Mouse (Mus musculus): ENCODE measurements at regions not wholly inside any gene's neighbourhood (a gene's known extent, or its start where the extent isn't known, plus 50 kb on each side); places are given as distances from the start of the nearest gene placed in this dataset.
A peak's percentile ranks its signal among the peaks of the same experiment; 100 is the strongest.

DNA sequence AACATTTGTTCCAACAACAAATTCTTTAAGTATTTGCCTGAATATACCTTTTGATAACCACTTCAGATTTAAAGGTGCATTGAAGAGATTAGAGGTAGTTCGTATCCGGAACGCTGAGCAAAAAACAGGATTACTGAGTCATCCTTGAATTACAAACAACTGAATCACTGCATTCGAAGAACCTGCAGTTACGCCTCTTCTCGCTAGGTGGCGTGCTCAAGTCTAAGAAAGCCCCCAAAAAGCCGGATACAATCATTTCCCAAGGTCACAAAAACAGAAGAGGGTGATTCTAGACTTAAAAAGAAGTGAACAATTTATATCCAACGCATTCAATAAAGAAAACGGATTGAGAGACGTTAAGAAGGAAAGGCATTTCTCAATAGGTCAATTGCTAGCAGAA, 51.9 kb upstream of the Elmo1 start:
- TF ChIP-seq EP300 (IDR thresholded peaks at IDR 0.05), result no peak; the same call in 1 of the 2 replicates
- TF ChIP-seq CTCF (IDR thresholded peaks at IDR 0.05), result peak; percentile 78

Data from lung, postnatal 0 days (tissue).